Mouse (Mus musculus): ENCODE measurements around the gene Capn9. TPM values are rescaled to one million over a fixed set of nuclear protein-coding genes. Genes with fewer than 3 reads are reported as not detected.

Gene Capn9
- polyA plus RNA-seq, 1 experiment from 2014 or later = 0.16 TPM

DNA sequence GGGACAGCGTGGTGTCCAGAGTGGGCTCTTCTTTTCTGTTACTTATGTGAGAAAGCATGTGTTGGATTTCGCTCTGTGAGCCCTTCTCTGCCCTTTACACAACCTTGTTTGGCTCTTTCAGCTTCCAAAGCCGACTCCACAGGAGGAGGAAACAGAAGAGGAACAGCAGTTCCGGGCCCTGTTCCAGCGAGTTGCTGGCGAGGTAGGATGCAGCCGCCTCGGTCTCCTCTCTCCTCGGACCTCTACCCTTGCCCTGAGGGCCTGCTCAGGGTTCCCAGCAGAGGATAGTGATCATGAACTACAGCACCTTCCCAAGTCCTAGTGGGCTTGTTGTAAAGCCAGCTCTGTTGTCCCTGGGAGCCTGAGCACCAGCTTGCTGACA is 33.1 kb downstream of the Capn9 start:
- H3K4me1 ChIP-seq (ENCODE audit: insufficient read depth, low read depth, low read length) = no peaks in the 10 kb centered on the region
- no peak overlapping the region for H3K9ac ChIP-seq (replicated peaks; ENCODE audit: low read depth)
- no peak overlapping the region for H3K4me2 ChIP-seq (replicated peaks; ENCODE audit: low read depth, low read length)
- H3K27me3 ChIP-seq (replicated peaks; ENCODE audit: insufficient read depth, low read length) = no peaks in the 10 kb centered on the region
- peak overlapping the region; percentile 47; the same call in 1 of the 2 replicates for H3K27ac ChIP-seq (ENCODE audit: low read length)
- 50% methylated on average over 9 of the region's 9 CpGs for WGBS
- H3K9me3 ChIP-seq (ENCODE audit: low read length) = no peaks in the 10 kb centered on the region
- ATAC-seq = peak; percentile 11; the same call in 1 of the 2 replicates
- no peak overlapping the region for H3K4me3 ChIP-seq (ENCODE audit: low read depth, low read length)
- no peaks in the 10 kb centered on the region for H3K36me3 ChIP-seq (ENCODE audit: insufficient read depth, low read length)
- peak; percentile 10 for DNase-seq (ENCODE audit: low spot score)
- TF ChIP-seq CTCF (IDR thresholded peaks at IDR 0.05) = no peak
- TF ChIP-seq EP300 (IDR thresholded peaks at IDR 0.05) = no peak

DNA sequence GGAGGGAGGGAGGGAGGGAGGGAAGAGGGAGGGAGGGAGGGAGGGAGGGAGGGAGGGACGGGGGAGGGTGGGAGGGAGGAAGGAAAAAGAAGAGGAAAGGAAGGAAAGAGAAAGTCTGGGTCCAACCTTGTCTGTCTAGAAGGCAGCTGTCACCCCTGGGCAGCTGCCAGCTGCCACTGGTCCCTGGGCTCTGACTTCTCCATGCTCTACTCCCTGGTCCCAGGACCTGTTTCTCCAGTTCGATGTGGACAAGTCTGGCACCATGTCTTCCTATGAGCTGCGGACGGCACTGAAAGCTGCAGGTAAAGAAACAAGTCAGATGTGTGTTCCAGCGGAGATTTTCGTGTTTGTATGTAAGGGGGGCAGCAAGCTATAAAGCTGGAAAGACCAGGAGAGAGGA is 38.4 kb downstream of the Capn9 start:
- Histone ChIP-seq H3K9me3 (ENCODE audit: low read length) (no peaks in the 10 kb centered on the region), H3K4me3 (ENCODE audit: low read depth, low read length) (no peak overlapping the region)
- 53% methylated on average over 5 of the region's 6 CpGs for WGBS

DNA sequence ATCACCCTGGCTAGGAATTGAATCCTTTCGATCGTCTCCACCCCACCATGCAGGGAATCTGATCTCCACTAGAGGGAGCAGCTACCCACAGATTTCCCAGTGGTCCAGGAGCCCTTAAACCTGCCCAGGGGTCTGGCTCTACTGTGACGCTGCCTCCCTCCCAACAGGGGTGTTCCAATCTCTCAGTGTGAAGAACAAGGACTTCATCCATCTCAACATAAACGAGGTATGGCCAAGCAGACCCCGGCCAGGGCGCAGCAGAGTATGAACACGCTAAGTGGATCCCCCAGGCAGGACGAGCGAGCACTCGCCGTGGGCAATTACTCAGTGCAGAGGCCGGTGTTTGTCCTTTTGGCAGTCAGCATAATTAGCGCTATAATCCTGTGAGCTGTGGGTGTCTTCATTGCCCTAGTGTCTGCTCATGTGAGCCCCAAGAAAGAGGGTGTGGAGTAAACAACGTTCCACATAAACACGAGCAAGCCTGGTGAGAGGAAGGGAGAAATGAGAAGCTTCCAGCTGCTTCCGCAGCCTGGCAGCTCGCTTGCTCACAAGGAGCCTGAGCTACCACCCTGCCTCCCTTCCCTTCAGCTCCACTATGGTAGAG is 41.5 kb downstream of the Capn9 start:
- H3K36me3 ChIP-seq (ENCODE audit: insufficient read depth, low read length) = no peaks in the 10 kb centered on the region
- peak overlapping the region; percentile 62 for H3K4me2 ChIP-seq (replicated peaks; ENCODE audit: low read depth, low read length)
- peak; percentile 93 for TF ChIP-seq CTCF (IDR thresholded peaks at IDR 0.05)
- TF ChIP-seq EP300 (IDR thresholded peaks at IDR 0.05) = no peak
- H3K4me1 ChIP-seq (ENCODE audit: insufficient read depth, low read depth, low read length) = peaks cover 4% of the 10 kb centered on the region; the same call in 1 of the 2 replicates
- H3K9me3 ChIP-seq (ENCODE audit: low read length) = no peaks in the 10 kb centered on the region
- peak; percentile 76 for DNase-seq (ENCODE audit: low spot score)
- peak overlapping the region; percentile 2; the same call in 1 of the 2 replicates for H3K27ac ChIP-seq (ENCODE audit: low read length)
- H3K27me3 ChIP-seq (replicated peaks; ENCODE audit: insufficient read depth, low read length) = 0 out of 2 replicates have a peak, but pooled peaks cover 3% of the 10 kb centered on the region
- WGBS = 12% methylated on average over 17 of the region's 17 CpGs
- peak overlapping the region; percentile 23; the same call in 1 of the 2 replicates for H3K4me3 ChIP-seq (ENCODE audit: low read depth, low read length)
- H3K9ac ChIP-seq (replicated peaks; ENCODE audit: low read depth) = no peak overlapping the region; the same call in 1 of the 2 replicates
- peak; percentile 64 for ATAC-seq

More for the DNA sequence above, 38.4 kb downstream of the Capn9 start:
- DNase-seq (ENCODE audit: low spot score) (no peak), ATAC-seq (no peak)
- Histone ChIP-seq H3K36me3 (ENCODE audit: insufficient read depth, low read length) (no peaks in the 10 kb centered on the region), H3K4me1 (ENCODE audit: insufficient read depth, low read depth, low read length) (peaks cover 4% of the 10 kb centered on the region; the same call in 1 of the 2 replicates), H3K9ac (replicated peaks; ENCODE audit: low read depth) (no peak overlapping the region), H3K27ac (ENCODE audit: low read length) (no peak overlapping the region), H3K27me3 (replicated peaks; ENCODE audit: insufficient read depth, low read length) (0 out of 2 replicates have a peak, but pooled peaks cover 3% of the 10 kb centered on the region), H3K4me2 (replicated peaks; ENCODE audit: low read depth, low read length) (no peak overlapping the region)
- TF ChIP-seq CTCF (IDR thresholded peaks at IDR 0.05) = no peak

DNA sequence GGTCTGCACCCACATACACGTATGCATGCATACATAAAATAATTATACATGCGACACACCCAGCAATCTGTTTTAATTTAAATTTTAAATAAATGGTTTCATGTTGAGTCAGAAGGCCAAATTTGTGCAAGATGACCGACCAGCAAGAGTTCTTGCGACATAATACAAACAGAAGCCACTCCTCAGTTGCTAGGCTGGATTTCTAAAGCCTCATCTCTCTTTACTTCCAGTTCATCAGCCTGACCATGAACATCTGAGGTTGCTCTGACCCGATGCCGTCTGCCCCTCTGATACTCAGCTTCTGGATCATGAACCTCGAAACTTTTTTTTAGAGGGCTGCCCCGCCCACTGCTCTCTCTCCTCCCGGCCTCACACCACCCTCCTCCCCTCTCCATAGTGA is 42.3 kb downstream of the Capn9 start:
- peak; percentile 95 for DNase-seq (ENCODE audit: low spot score)
- Histone ChIP-seq H3K4me1 (ENCODE audit: insufficient read depth, low read depth, low read length) (peaks cover 4% of the 10 kb centered on the region; the same call in 1 of the 2 replicates), H3K4me3 (ENCODE audit: low read depth, low read length) (no peak overlapping the region), H3K4me2 (replicated peaks; ENCODE audit: low read depth, low read length) (no peak overlapping the region), H3K9ac (replicated peaks; ENCODE audit: low read depth) (no peak overlapping the region), H3K36me3 (ENCODE audit: insufficient read depth, low read length) (no peaks in the 10 kb centered on the region), H3K27ac (ENCODE audit: low read length) (peak overlapping the region; percentile 35), H3K9me3 (ENCODE audit: low read length) (no peaks in the 10 kb centered on the region), H3K27me3 (replicated peaks; ENCODE audit: insufficient read depth, low read length) (0 out of 2 replicates have a peak, but pooled peaks cover 3% of the 10 kb centered on the region)
- WGBS = 32% methylated on average over 9 of the region's 9 CpGs
- peak; percentile 83 for ATAC-seq
- TF ChIP-seq CTCF (IDR thresholded peaks at IDR 0.05) (no peak), EP300 (IDR thresholded peaks at IDR 0.05) (no peak)

DNA sequence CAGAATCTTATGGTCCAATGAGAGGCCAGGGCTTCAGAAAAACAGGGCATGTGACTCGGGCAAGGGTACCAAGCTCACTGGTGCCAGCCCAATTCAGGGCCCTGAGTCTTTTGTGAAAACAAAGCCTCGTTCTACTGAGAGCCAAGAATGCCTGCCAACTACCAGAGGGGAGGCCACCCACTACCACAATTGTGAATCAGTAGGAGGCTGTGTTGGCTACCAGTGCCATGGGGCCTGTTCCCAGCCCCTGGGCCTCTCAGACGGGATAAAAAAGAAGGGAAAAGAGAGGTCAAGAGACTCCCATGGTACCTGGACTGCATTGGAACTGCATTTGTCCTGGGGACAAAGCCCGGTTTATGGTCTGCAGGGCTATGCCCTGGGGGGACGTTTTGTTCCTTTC is 45.3 kb downstream of the Capn9 start:
- no peak for TF ChIP-seq CTCF (IDR thresholded peaks at IDR 0.05)
- TF ChIP-seq EP300 (IDR thresholded peaks at IDR 0.05) = no peak
- Histone ChIP-seq H3K36me3 (ENCODE audit: insufficient read depth, low read length) (no peaks in the 10 kb centered on the region), H3K9ac (replicated peaks; ENCODE audit: low read depth) (no peak overlapping the region), H3K27me3 (replicated peaks; ENCODE audit: insufficient read depth, low read length) (0 out of 2 replicates have a peak, but pooled peaks cover 3% of the 10 kb centered on the region), H3K9me3 (ENCODE audit: low read length) (no peaks in the 10 kb centered on the region), H3K4me2 (replicated peaks; ENCODE audit: low read depth, low read length) (no peak overlapping the region), H3K27ac (ENCODE audit: low read length) (no peak overlapping the region), H3K4me3 (ENCODE audit: low read depth, low read length) (no peak overlapping the region), H3K4me1 (ENCODE audit: insufficient read depth, low read depth, low read length) (peaks cover 4% of the 10 kb centered on the region; the same call in 1 of the 2 replicates)
- DNase-seq (ENCODE audit: low spot score) (no peak), ATAC-seq (no peak)
- 74% methylated on average over 5 of the region's 5 CpGs for WGBS

DNA sequence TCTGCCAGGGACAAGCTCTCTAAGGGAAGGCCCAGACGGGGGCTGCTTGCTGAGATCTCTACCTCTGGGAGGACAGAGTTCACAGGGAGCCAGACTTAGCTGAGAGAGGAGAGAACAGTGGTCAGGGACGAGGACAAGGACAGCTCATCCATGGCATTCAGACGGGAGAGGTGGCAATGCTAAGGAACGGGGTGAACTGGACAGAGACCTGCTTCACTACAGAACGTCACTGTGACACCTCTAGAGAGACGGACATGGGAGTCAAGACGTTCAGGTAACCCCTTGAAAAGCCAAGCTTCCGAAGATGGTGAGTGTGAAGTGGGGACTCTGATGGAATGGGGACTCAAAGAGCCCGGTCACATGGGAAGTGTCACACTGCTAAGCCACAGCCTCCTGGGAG is 50.3 kb downstream of the Capn9 start:
- 86% methylated on average over 9 of the region's 9 CpGs for WGBS
- ATAC-seq = no peak
- DNase-seq (ENCODE audit: low spot score) = no peak
- Histone ChIP-seq H3K27me3 (replicated peaks; ENCODE audit: insufficient read depth, low read length) (no peaks in the 10 kb centered on the region), H3K4me3 (ENCODE audit: low read depth, low read length) (no peak overlapping the region), H3K36me3 (ENCODE audit: insufficient read depth, low read length) (no peaks in the 10 kb centered on the region), H3K27ac (ENCODE audit: low read length) (no peak overlapping the region), H3K4me2 (replicated peaks; ENCODE audit: low read depth, low read length) (no peak overlapping the region), H3K9ac (replicated peaks; ENCODE audit: low read depth) (no peak overlapping the region), H3K4me1 (ENCODE audit: insufficient read depth, low read depth, low read length) (no peaks in the 10 kb centered on the region), H3K9me3 (ENCODE audit: low read length) (no peaks in the 10 kb centered on the region)
- no peak for TF ChIP-seq EP300 (IDR thresholded peaks at IDR 0.05)
- TF ChIP-seq CTCF (IDR thresholded peaks at IDR 0.05) = no peak
